18 mouse cellular contexts compared by ENCODE assay signal in genomic region chr3:62398094-62398493, GRCm38 (mm10).
"Had no signal": no experiment of that assay in that cellular context is flagged by ENCODE, and none has a peak within 500 bp of the region (broad histone marks: within the 10 kb centered on the region; RNA-seq: fewer than 3 reads in every experiment).

No protein-coding gene starts in this region.

- H3K9me3 ChIP-seq: intestine, embryonic 15.5 days; kidney, embryonic 15.5 days; liver, embryonic 12.5 days; liver, embryonic 15.5 days; lung, embryonic 15.5 days had no signal

- H3K9ac ChIP-seq: intestine, embryonic 15.5 days; kidney, embryonic 15.5 days; liver, embryonic 12.5 days; liver, embryonic 15.5 days; lung, embryonic 15.5 days had no signal

- H3K4me2 ChIP-seq: intestine, embryonic 15.5 days; kidney, embryonic 15.5 days; liver, embryonic 12.5 days; liver, embryonic 15.5 days; lung, embryonic 15.5 days; midbrain, embryonic 11.5 days had no signal

- H3K4me1 ChIP-seq: liver, embryonic 12.5 days; liver, embryonic 15.5 days had no signal

- ATAC-seq: intestine, embryonic 15.5 days; liver, embryonic 12.5 days had no signal

- H3K4me3 ChIP-seq: intestine, embryonic 15.5 days; kidney, embryonic 15.5 days; layer of hippocampus, adult 2 months; liver, embryonic 12.5 days; liver, embryonic 15.5 days; lung, embryonic 15.5 days had no signal

- H3K27ac ChIP-seq: intestine, embryonic 15.5 days; kidney, embryonic 15.5 days; layer of hippocampus, adult 2 months; liver, embryonic 12.5 days; liver, embryonic 15.5 days; lung, embryonic 15.5 days; stomach, postnatal 0 days had no signal

- DNase-seq: kidney, adult 11 months; kidney, adult 8-10 months; kidney, postnatal 25 days; layer of hippocampus, adult 9-11 months; liver; lung, adult 18-20 months; lung, postnatal 10 days; lung, postnatal 36 days; midbrain, embryonic 14.5 days; thymus, postnatal 25 days had no signal

- H3K27me3 ChIP-seq: intestine, embryonic 15.5 days; kidney, embryonic 15.5 days; liver, embryonic 12.5 days; liver, embryonic 15.5 days; lung, embryonic 15.5 days had no signal

- H3K36me3 ChIP-seq: intestine, embryonic 15.5 days; kidney, embryonic 15.5 days; liver, embryonic 12.5 days; liver, embryonic 15.5 days; lung, embryonic 15.5 days had no signal
